Mouse (Mus musculus) bone marrow, adult 2 months (tissue): Measurements from ENCODE around the gene Bcr.

Experiments
- CTCF ChIP-seq: fragments of 200-500 bp; IDR thresholded peaks from 2 replicates; pipeline ENCODE4 v1.5.1; 2011; ENCODE audit warnings: low read length, control low read depth; ENCODE audit not compliant: control insufficient read depth, insufficient read depth
- POLR2A ChIP-seq: fragments of 200-500 bp; IDR thresholded peaks from 2 replicates; pipeline ENCODE4 v1.6.1; 2011; ENCODE audit warnings: low read depth, mild to moderate bottlenecking, control low read depth, low read length, borderline replicate concordance; ENCODE audit not compliant: control insufficient read depth

- TF ChIP-seq CTCF (no peak), POLR2A (no peak)
Measured at GRCm38 (mm10) chr10:75098446-75099183, 38.2 kb downstream of the Bcr start.
